Mouse (Mus musculus): ENCODE data around the gene Zfp316. TPM values are rescaled to one million over a fixed set of nuclear protein-coding genes. Genes with fewer than 3 reads are reported as not detected.
A peak's percentile ranks its signal among the peaks of the same experiment; 100 is the strongest.

Gene Zfp316
- total RNA-seq (2012; rRNA removed): 1.6 and 2.7 TPM in 2 replicates

DNA sequence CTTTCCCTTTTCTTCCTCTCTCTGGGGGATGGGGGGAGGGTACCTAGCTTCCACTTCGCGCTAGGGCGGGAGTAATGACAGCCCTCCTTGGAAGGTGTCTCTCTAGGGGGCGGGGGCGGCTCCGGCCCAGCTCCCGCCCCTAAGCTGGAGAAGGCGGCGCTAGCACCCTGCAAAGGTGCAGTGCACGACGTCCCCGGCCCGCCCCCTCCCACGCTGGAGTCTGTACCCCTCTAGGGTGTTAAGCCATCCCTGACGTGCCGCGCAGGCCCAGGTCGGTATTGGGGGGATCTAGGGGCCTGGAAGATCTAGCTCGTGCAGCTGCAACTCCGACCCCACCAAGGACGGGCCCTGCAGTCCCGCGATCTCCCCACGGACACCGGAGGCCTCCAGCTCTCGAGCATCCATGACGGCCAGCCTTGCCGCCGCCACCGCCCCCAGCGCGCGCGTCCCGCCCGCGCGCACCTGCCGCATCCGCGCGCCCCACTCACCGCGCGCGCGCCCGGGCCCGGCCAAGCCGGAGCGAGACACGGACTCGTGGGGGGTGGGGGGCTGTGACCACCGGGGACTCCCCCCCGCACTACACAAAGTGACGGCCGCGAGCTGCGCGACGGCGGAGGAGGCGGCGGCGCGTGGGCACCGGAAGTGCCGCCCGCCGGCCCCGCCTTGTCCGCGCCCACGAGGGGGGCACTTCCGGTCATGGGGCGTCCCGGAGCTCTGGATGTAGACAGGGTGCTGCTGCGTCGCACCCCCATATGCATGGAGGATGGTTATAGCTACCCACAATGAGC, at the start of gene Zfp316:
TSS of gene Zfp316 (minus strand) at position 660 of the 788 bp plus-strand sequence.
- in situ Hi-C loops (cut with MboI; ENCODE audit: low sequenced_read_pairs in 2 of 2, unreplicated experiment in 2 of 2): no loop called here

DNA sequence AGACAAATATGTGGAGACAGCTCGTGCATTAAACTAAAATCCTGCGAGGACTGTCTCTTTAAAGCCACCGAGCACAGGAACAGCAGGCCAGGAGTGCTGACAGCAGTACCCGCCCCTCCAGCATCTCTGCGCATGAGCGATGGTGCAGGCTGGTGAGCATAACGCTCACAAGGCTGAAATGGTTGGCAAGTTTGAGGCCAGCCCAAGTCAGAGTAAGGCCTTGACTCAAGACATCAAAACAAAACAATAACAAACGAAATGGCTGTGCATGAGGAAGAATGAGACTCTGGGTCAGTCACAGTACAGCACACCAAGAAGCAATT, 47.4 kb upstream of the Zfp316 start:
- Histone ChIP-seq H3K4me1 (ENCODE audit: control insufficient read depth in 2 of 2, insufficient read depth in 2 of 2, low read length in 2 of 2, poor library complexity in 1 of 2) (peaks cover 0 to 6% of the 10 kb centered on the region in 2 experiments; a peak in 2 of 4 replicates), H3K9ac (ENCODE audit: insufficient read depth, low read depth, low read length, poor library complexity, severe bottlenecking) (no peak overlapping the region), H3K4me3 (ENCODE audit: insufficient read depth in 1 of 2, low read depth in 1 of 2, low read length in 2 of 2, poor library complexity in 1 of 2, severe bottlenecking in 1 of 2) (no peak overlapping the region), H3K27ac (ENCODE audit: insufficient read depth, low read depth, low read length, poor library complexity, severe bottlenecking) (no peak overlapping the region), H3K36me3 (ENCODE audit: control insufficient read depth, insufficient read depth, low read length, poor library complexity, severe bottlenecking) (peaks cover 22% of the 10 kb centered on the region; the same call in 1 of the 2 replicates), H3K9me3 (ENCODE audit: control insufficient read depth, insufficient read depth, low read depth, low read length) (no peaks in the 10 kb centered on the region)
- DNase-seq (ENCODE audit: low read depth, low spot score): no peak
- in situ Hi-C loops (cut with MboI; ENCODE audit: low sequenced_read_pairs in 2 of 2, unreplicated experiment in 2 of 2): no loop called here
- TF ChIP-seq ZNF384 (IDR thresholded peaks at IDR 0.05; ENCODE audit: low read depth, low read length) (no peak), HCFC1 (IDR thresholded peaks at IDR 0.05; ENCODE audit: borderline replicate concordance, insufficient read depth, low read length) (no peak)

More for the DNA sequence above, at the start of gene Zfp316:
- no peaks in the 10 kb centered on the region for H3K36me3 ChIP-seq (ENCODE audit: control insufficient read depth, insufficient read depth, low read length, poor library complexity, severe bottlenecking)
- TF ChIP-seq CHD2 (IDR thresholded peaks at IDR 0.05; ENCODE audit: low read depth, low read length) (no peak), ZNF384 (IDR thresholded peaks at IDR 0.05; ENCODE audit: low read depth, low read length) (no peak), ZC3H11A (IDR thresholded peaks at IDR 0.05; ENCODE audit: borderline replicate concordance, low read depth, low read length) (no peak), HCFC1 (IDR thresholded peaks at IDR 0.05; ENCODE audit: borderline replicate concordance, insufficient read depth, low read length) (no peak), MAFK (IDR thresholded peaks at IDR 0.05; ENCODE audit: insufficient read depth, low read depth, low read length) (no peak)
- DNase-seq (ENCODE audit: low read depth, low spot score): peak; percentile 40
- H3K4me3 ChIP-seq (ENCODE audit: insufficient read depth in 1 of 2, low read depth in 1 of 2, low read length in 2 of 2, poor library complexity in 1 of 2, severe bottlenecking in 1 of 2): peak within 1 kb of the TSS; percentile 74 to 78
- H3K9ac ChIP-seq (ENCODE audit: insufficient read depth, low read depth, low read length, poor library complexity, severe bottlenecking): peak within 1 kb of the TSS; percentile 70
- no peaks in the 10 kb centered on the region for H3K9me3 ChIP-seq (ENCODE audit: control insufficient read depth, insufficient read depth, low read depth, low read length)
- H3K27ac ChIP-seq (ENCODE audit: insufficient read depth, low read depth, low read length, poor library complexity, severe bottlenecking): no peak within 1 kb of the TSS; the same call in 1 of the 2 replicates
- H3K4me1 ChIP-seq (ENCODE audit: control insufficient read depth in 2 of 2, insufficient read depth in 2 of 2, low read length in 2 of 2, poor library complexity in 1 of 2): peaks cover 0 to 9% of the 10 kb centered on the region in 2 experiments; a peak in 1 of 4 replicates

DNA sequence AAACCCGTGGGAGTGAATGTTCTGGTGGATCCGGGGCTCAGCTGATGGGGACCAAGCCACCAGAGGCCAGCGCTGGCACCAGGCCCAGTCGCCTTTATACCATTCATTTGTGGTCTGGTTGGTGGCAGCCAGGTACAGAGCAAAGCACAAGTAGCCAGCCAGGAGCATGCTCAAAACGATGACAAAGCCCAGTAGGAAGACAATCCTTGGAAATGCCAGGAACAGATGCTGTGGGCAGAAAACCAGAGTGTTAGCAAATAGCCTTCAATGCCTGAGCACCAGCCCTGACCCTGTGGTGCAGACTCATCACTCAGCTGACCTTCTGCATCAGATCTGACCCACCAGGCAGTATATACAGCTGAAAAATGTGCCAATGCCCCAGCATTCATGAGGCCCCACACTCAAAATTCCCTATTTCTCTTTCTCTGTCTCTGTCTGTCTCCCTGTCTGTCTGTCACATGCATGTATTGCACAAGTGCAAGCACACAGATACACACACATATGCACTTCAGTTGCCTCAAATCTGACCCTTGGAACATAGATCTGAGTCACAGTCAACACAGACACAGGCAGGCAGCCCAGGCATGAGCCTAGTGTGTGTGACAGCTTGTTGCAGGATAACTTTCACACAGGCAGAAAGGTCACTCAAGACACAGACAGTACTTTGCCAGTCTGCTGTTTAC, 46.9 kb upstream of the Zfp316 start:
- no peak for TF ChIP-seq CHD2 (IDR thresholded peaks at IDR 0.05; ENCODE audit: low read depth, low read length)
- TF ChIP-seq ZNF384 (IDR thresholded peaks at IDR 0.05; ENCODE audit: low read depth, low read length): no peak
- TF ChIP-seq HCFC1 (IDR thresholded peaks at IDR 0.05; ENCODE audit: borderline replicate concordance, insufficient read depth, low read length): no peak
- TF ChIP-seq MAFK (IDR thresholded peaks at IDR 0.05; ENCODE audit: insufficient read depth, low read depth, low read length): no peak
- no peak for TF ChIP-seq ZC3H11A (IDR thresholded peaks at IDR 0.05; ENCODE audit: borderline replicate concordance, low read depth, low read length)
- Histone ChIP-seq H3K4me3 (ENCODE audit: insufficient read depth in 1 of 2, low read depth in 1 of 2, low read length in 2 of 2, poor library complexity in 1 of 2, severe bottlenecking in 1 of 2) (no peak overlapping the region), H3K27ac (ENCODE audit: insufficient read depth, low read depth, low read length, poor library complexity, severe bottlenecking) (no peak overlapping the region), H3K36me3 (ENCODE audit: control insufficient read depth, insufficient read depth, low read length, poor library complexity, severe bottlenecking) (peaks cover 23% of the 10 kb centered on the region), H3K9me3 (ENCODE audit: control insufficient read depth, insufficient read depth, low read depth, low read length) (no peaks in the 10 kb centered on the region), H3K4me1 (ENCODE audit: control insufficient read depth in 2 of 2, insufficient read depth in 2 of 2, low read length in 2 of 2, poor library complexity in 1 of 2) (peaks cover 0 to 7% of the 10 kb centered on the region in 2 experiments; a peak in 2 of 4 replicates), H3K9ac (ENCODE audit: insufficient read depth, low read depth, low read length, poor library complexity, severe bottlenecking) (no peak overlapping the region)
- in situ Hi-C loops (cut with MboI; ENCODE audit: low sequenced_read_pairs in 2 of 2, unreplicated experiment in 2 of 2): no loop called here
- DNase-seq (ENCODE audit: low read depth, low spot score): no peak

DNA sequence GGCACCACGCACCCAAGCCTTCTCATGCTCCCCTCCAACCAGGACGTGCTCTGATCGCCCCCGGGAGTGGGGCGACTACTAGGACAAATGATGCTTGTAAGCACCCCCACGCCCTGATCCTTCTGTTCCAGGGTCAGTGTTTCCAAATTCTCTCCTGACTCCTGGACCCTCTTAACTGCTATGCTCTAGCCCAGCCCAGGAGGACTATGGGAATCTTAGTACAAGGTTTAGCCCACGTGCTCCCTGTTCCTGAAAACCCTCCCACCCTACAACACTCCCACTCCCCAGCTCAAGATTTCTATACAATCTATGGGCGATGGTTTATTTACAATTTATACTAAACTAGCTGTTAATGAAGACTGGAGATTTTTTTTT, 45.7 kb upstream of the Zfp316 start:
- H3K27ac ChIP-seq (ENCODE audit: insufficient read depth, low read depth, low read length, poor library complexity, severe bottlenecking): no peak overlapping the region; the same call in 1 of the 2 replicates
- TF ChIP-seq ZNF384 (IDR thresholded peaks at IDR 0.05; ENCODE audit: low read depth, low read length): no peak
- no peak for TF ChIP-seq CHD2 (IDR thresholded peaks at IDR 0.05; ENCODE audit: low read depth, low read length)
- no peak for TF ChIP-seq HCFC1 (IDR thresholded peaks at IDR 0.05; ENCODE audit: borderline replicate concordance, insufficient read depth, low read length)
- no peak for TF ChIP-seq MAFK (IDR thresholded peaks at IDR 0.05; ENCODE audit: insufficient read depth, low read depth, low read length)
- TF ChIP-seq ZC3H11A (IDR thresholded peaks at IDR 0.05; ENCODE audit: borderline replicate concordance, low read depth, low read length): no peak
- H3K36me3 ChIP-seq (ENCODE audit: control insufficient read depth, insufficient read depth, low read length, poor library complexity, severe bottlenecking): peaks cover 28% of the 10 kb centered on the region
- H3K9me3 ChIP-seq (ENCODE audit: control insufficient read depth, insufficient read depth, low read depth, low read length): no peaks in the 10 kb centered on the region
- H3K9ac ChIP-seq (ENCODE audit: insufficient read depth, low read depth, low read length, poor library complexity, severe bottlenecking): peak overlapping the region; percentile 76
- in situ Hi-C loops (cut with MboI; ENCODE audit: low sequenced_read_pairs in 2 of 2, unreplicated experiment in 2 of 2): no loop called here
- H3K4me1 ChIP-seq (ENCODE audit: control insufficient read depth in 2 of 2, insufficient read depth in 2 of 2, low read length in 2 of 2, poor library complexity in 1 of 2): peaks cover 0 to 8% of the 10 kb centered on the region in 2 experiments; a peak in 2 of 4 replicates
- peak overlapping the region; percentile 49 to 87 for H3K4me3 ChIP-seq (ENCODE audit: insufficient read depth in 1 of 2, low read depth in 1 of 2, low read length in 2 of 2, poor library complexity in 1 of 2, severe bottlenecking in 1 of 2)
- no peak for DNase-seq (ENCODE audit: low read depth, low spot score)
